Mouse (Mus musculus): ENCODE measurements at regions not wholly inside any gene's neighbourhood (a gene's known extent, or its start where the extent isn't known, plus 50 kb on each side); places are given as distances from the start of the nearest gene placed in this dataset.

GRCm38 (mm10) chr4:10035336-10035735 lies 839.0 kb upstream of the 2610301B20Rik start:
- Histone ChIP-seq H3K9me3 (ENCODE audit: control insufficient read depth, low read length) (no peaks in the 10 kb centered on the region), H3K4me2 (ENCODE audit: low read depth, low read length) (no peak overlapping the region), H3K4me3 (ENCODE audit: low read length) (no peak overlapping the region), H3K4me1 (ENCODE audit: control insufficient read depth, insufficient read depth, low read length) (no peaks in the 10 kb centered on the region), H3K27ac (ENCODE audit: low read length) (no peak overlapping the region), H3K27me3 (replicated peaks; ENCODE audit: control insufficient read depth, insufficient read depth, low read length) (no peaks in the 10 kb centered on the region), H3K36me3 (ENCODE audit: control insufficient read depth, insufficient read depth, low read length) (no peaks in the 10 kb centered on the region), H3K9ac (ENCODE audit: low read depth, low read length) (no peak overlapping the region)
- 70% methylated on average over 1 of the region's 1 CpGs for WGBS
- ATAC-seq: no peak

- H3K27ac ChIP-seq (ENCODE audit: low read length): no peak overlapping the region
- H3K36me3 ChIP-seq (ENCODE audit: control insufficient read depth, insufficient read depth, low read length): no peaks in the 10 kb centered on the region
- H3K9ac ChIP-seq (ENCODE audit: low read depth, low read length): no peak overlapping the region
- H3K9me3 ChIP-seq (ENCODE audit: control insufficient read depth, low read length): no peaks in the 10 kb centered on the region
- no peaks in the 10 kb centered on the region for H3K27me3 ChIP-seq (replicated peaks; ENCODE audit: control insufficient read depth, insufficient read depth, low read length)
- WGBS: 54% methylated on average over 2 of the region's 2 CpGs
- H3K4me3 ChIP-seq (ENCODE audit: low read length): no peak overlapping the region
- no peaks in the 10 kb centered on the region for H3K4me1 ChIP-seq (ENCODE audit: control insufficient read depth, insufficient read depth, low read length)
- no peak overlapping the region for H3K4me2 ChIP-seq (ENCODE audit: low read depth, low read length)
- no peak for ATAC-seq
These were observed 832.8 kb upstream of the 2610301B20Rik start for GRCm38 (mm10) chr4:10041301-10042093.

GRCm38 (mm10) chr4:10048770-10049169 lies 825.5 kb upstream of the 2610301B20Rik start:
- no peaks in the 10 kb centered on the region for H3K9me3 ChIP-seq (ENCODE audit: control insufficient read depth, low read length)
- no peak overlapping the region for H3K4me2 ChIP-seq (ENCODE audit: low read depth, low read length)
- no peak overlapping the region for H3K9ac ChIP-seq (ENCODE audit: low read depth, low read length)
- H3K4me3 ChIP-seq (ENCODE audit: low read length): no peak overlapping the region
- H3K36me3 ChIP-seq (ENCODE audit: control insufficient read depth, insufficient read depth, low read length): no peaks in the 10 kb centered on the region
- no peak for ATAC-seq
- WGBS: 64% methylated on average over 1 of the region's 1 CpGs
- no peaks in the 10 kb centered on the region for H3K27me3 ChIP-seq (replicated peaks; ENCODE audit: control insufficient read depth, insufficient read depth, low read length)
- no peaks in the 10 kb centered on the region for H3K4me1 ChIP-seq (ENCODE audit: control insufficient read depth, insufficient read depth, low read length)
- H3K27ac ChIP-seq (ENCODE audit: low read length): no peak overlapping the region

GRCm38 (mm10) chr4:10049411-10049810 lies 824.9 kb upstream of the 2610301B20Rik start:
- H3K27me3 ChIP-seq (replicated peaks; ENCODE audit: control insufficient read depth, insufficient read depth, low read length): no peaks in the 10 kb centered on the region
- no peaks in the 10 kb centered on the region for H3K4me1 ChIP-seq (ENCODE audit: control insufficient read depth, insufficient read depth, low read length)
- H3K9ac ChIP-seq (ENCODE audit: low read depth, low read length): no peak overlapping the region
- H3K27ac ChIP-seq (ENCODE audit: low read length): no peak overlapping the region
- H3K4me2 ChIP-seq (ENCODE audit: low read depth, low read length): no peak overlapping the region
- H3K4me3 ChIP-seq (ENCODE audit: low read length): no peak overlapping the region
- H3K9me3 ChIP-seq (ENCODE audit: control insufficient read depth, low read length): no peaks in the 10 kb centered on the region
- ATAC-seq: no peak
- WGBS: 57% methylated on average over 4 of the region's 4 CpGs
- no peaks in the 10 kb centered on the region for H3K36me3 ChIP-seq (ENCODE audit: control insufficient read depth, insufficient read depth, low read length)

- Histone ChIP-seq H3K4me3 (ENCODE audit: low read length) (no peak overlapping the region), H3K36me3 (ENCODE audit: control insufficient read depth, insufficient read depth, low read length) (no peaks in the 10 kb centered on the region), H3K4me2 (ENCODE audit: low read depth, low read length) (no peak overlapping the region), H3K9ac (ENCODE audit: low read depth, low read length) (no peak overlapping the region), H3K4me1 (ENCODE audit: control insufficient read depth, insufficient read depth, low read length) (no peaks in the 10 kb centered on the region), H3K27ac (ENCODE audit: low read length) (no peak overlapping the region), H3K9me3 (ENCODE audit: control insufficient read depth, low read length) (no peaks in the 10 kb centered on the region), H3K27me3 (replicated peaks; ENCODE audit: control insufficient read depth, insufficient read depth, low read length) (no peaks in the 10 kb centered on the region)
- ATAC-seq: no peak
- WGBS: 57% methylated on average over 5 of the region's 5 CpGs
These were observed 822.7 kb upstream of the 2610301B20Rik start for GRCm38 (mm10) chr4:10051296-10052267.

- no peak overlapping the region for H3K9ac ChIP-seq (ENCODE audit: low read depth, low read length)
- H3K27ac ChIP-seq (ENCODE audit: low read length): no peak overlapping the region
- H3K4me2 ChIP-seq (ENCODE audit: low read depth, low read length): no peak overlapping the region
- no peaks in the 10 kb centered on the region for H3K4me1 ChIP-seq (ENCODE audit: control insufficient read depth, insufficient read depth, low read length)
- no peaks in the 10 kb centered on the region for H3K36me3 ChIP-seq (ENCODE audit: control insufficient read depth, insufficient read depth, low read length)
- H3K27me3 ChIP-seq (replicated peaks; ENCODE audit: control insufficient read depth, insufficient read depth, low read length): no peaks in the 10 kb centered on the region
- no peak overlapping the region for H3K4me3 ChIP-seq (ENCODE audit: low read length)
- no peaks in the 10 kb centered on the region for H3K9me3 ChIP-seq (ENCODE audit: control insufficient read depth, low read length)
- no peak for ATAC-seq
These were observed 821.4 kb upstream of the 2610301B20Rik start for GRCm38 (mm10) chr4:10052869-10053268.

GRCm38 (mm10) chr4:10072500-10073106 lies 801.7 kb upstream of the 2610301B20Rik start:
- H3K9ac ChIP-seq (ENCODE audit: low read depth, low read length): no peak overlapping the region
- H3K4me1 ChIP-seq (ENCODE audit: control insufficient read depth, insufficient read depth, low read length): no peaks in the 10 kb centered on the region
- no peak overlapping the region for H3K27ac ChIP-seq (ENCODE audit: low read length)
- no peaks in the 10 kb centered on the region for H3K27me3 ChIP-seq (replicated peaks; ENCODE audit: control insufficient read depth, insufficient read depth, low read length)
- H3K36me3 ChIP-seq (ENCODE audit: control insufficient read depth, insufficient read depth, low read length): no peaks in the 10 kb centered on the region
- WGBS: 66% methylated on average over 5 of the region's 5 CpGs
- no peaks in the 10 kb centered on the region for H3K9me3 ChIP-seq (ENCODE audit: control insufficient read depth, low read length)
- no peak for ATAC-seq
- no peak overlapping the region for H3K4me2 ChIP-seq (ENCODE audit: low read depth, low read length)
- no peak overlapping the region for H3K4me3 ChIP-seq (ENCODE audit: low read length)

- H3K36me3 ChIP-seq (ENCODE audit: control insufficient read depth, insufficient read depth, low read length): no peaks in the 10 kb centered on the region
- ATAC-seq: no peak
- WGBS: 62% methylated on average over 3 of the region's 3 CpGs
- H3K27ac ChIP-seq (ENCODE audit: low read length): no peak overlapping the region; the same call in 1 of the 2 replicates
- no peak overlapping the region for H3K4me2 ChIP-seq (ENCODE audit: low read depth, low read length)
- H3K9me3 ChIP-seq (ENCODE audit: control insufficient read depth, low read length): no peaks in the 10 kb centered on the region
- H3K4me1 ChIP-seq (ENCODE audit: control insufficient read depth, insufficient read depth, low read length): no peaks in the 10 kb centered on the region
- no peak overlapping the region for H3K4me3 ChIP-seq (ENCODE audit: low read length)
- no peak overlapping the region for H3K9ac ChIP-seq (ENCODE audit: low read depth, low read length)
- no peaks in the 10 kb centered on the region for H3K27me3 ChIP-seq (replicated peaks; ENCODE audit: control insufficient read depth, insufficient read depth, low read length)
These were observed 794.6 kb upstream of the 2610301B20Rik start for GRCm38 (mm10) chr4:10079565-10080169.

GRCm38 (mm10) chr4:10114831-10115230 lies 759.5 kb upstream of the 2610301B20Rik start:
- 62% methylated on average over 4 of the region's 4 CpGs for WGBS
- no peaks in the 10 kb centered on the region for H3K27me3 ChIP-seq (replicated peaks; ENCODE audit: control insufficient read depth, insufficient read depth, low read length)
- no peak for ATAC-seq

More at GRCm38 (mm10) chr4:10114831-10115230, 759.5 kb upstream of the 2610301B20Rik start:
- no peak overlapping the region for H3K4me2 ChIP-seq (ENCODE audit: low read depth, low read length)
- no peaks in the 10 kb centered on the region for H3K9me3 ChIP-seq (ENCODE audit: control insufficient read depth, low read length)
- no peak overlapping the region for H3K9ac ChIP-seq (ENCODE audit: low read depth, low read length)
- no peak overlapping the region for H3K27ac ChIP-seq (ENCODE audit: low read length)
- H3K36me3 ChIP-seq (ENCODE audit: control insufficient read depth, insufficient read depth, low read length): no peaks in the 10 kb centered on the region
- no peak overlapping the region for H3K4me3 ChIP-seq (ENCODE audit: low read length)
- no peaks in the 10 kb centered on the region for H3K4me1 ChIP-seq (ENCODE audit: control insufficient read depth, insufficient read depth, low read length)
